Comparison of ENCODE assay signal across 15 mouse cellular contexts in genomic region chr2:10366284-10366683, GRCm38 (mm10). TPM values are rescaled to one million over a fixed set of nuclear protein-coding genes. Genes with fewer than 3 reads are reported as not detected.
DNase-seq lines count a peak whose midpoint lies in the region; ATAC-seq and TF ChIP-seq lines count a peak whose summit lies in the region.
"Had no signal": no experiment of that assay in that cellular context is flagged by ENCODE, and none has a peak within 500 bp of the region (broad histone marks: within the 10 kb centered on the region; RNA-seq: fewer than 3 reads in every experiment).

No protein-coding gene starts in this region.

- dilution Hi-C loops in CH12.LX (cut with MboI; ENCODE audit: extremely low pct_ligation_motif_present, extremely low pct_unique_long_range_greater_than_20kb, low sequenced_read_pairs): no loop called here

- in situ Hi-C loops in CH12.LX (cut with MboI; ENCODE audit: low pct_ligation_motif_present, low pct_unique_long_range_greater_than_20kb, low sequenced_read_pairs): no loop called here

- H3K4me1 ChIP-seq in forebrain, embryonic 14.5 days (ENCODE audit: control insufficient read depth, insufficient read depth, low read length): no peaks in the 10 kb centered on the region
- H3K4me1 ChIP-seq in forebrain, embryonic 13.5 days: no peaks in the 10 kb centered on the region
- no peaks in the 10 kb centered on the region; the same call in 1 of the 2 replicates for H3K4me1 ChIP-seq in liver, postnatal 0 days (ENCODE audit: insufficient read depth)
- no peaks in the 10 kb centered on the region for H3K4me1 ChIP-seq in CH12.LX (ENCODE audit: control insufficient read depth in 1 of 2, insufficient read depth in 2 of 2)
- H3K4me1 ChIP-seq: heart, embryonic 12.5 days; limb, embryonic 12.5 days; stomach, embryonic 15.5 days had no signal

- no peaks in the 10 kb centered on the region for H3K36me3 ChIP-seq in forebrain, embryonic 14.5 days (ENCODE audit: control insufficient read depth, insufficient read depth, low read length)
- H3K36me3 ChIP-seq in forebrain, embryonic 13.5 days (ENCODE audit: poor library complexity, severe bottlenecking): no peaks in the 10 kb centered on the region
- no peaks in the 10 kb centered on the region for H3K36me3 ChIP-seq in liver, postnatal 0 days (replicated peaks; ENCODE audit: insufficient read depth, low read length)
- no peaks in the 10 kb centered on the region for H3K36me3 ChIP-seq in CH12.LX (replicated peaks in 1 of 2; ENCODE audit: control insufficient read depth in 1 of 2, insufficient read depth in 1 of 2, low read length in 1 of 2)
- H3K36me3 ChIP-seq: forebrain, embryonic 15.5 days; heart, embryonic 12.5 days; kidney, embryonic 15.5 days; limb, embryonic 12.5 days; stomach, embryonic 15.5 days had no signal

- no peak overlapping the region for H3K4me3 ChIP-seq in forebrain, embryonic 14.5 days (ENCODE audit: low read depth, low read length)
- H3K4me3 ChIP-seq in forebrain, embryonic 13.5 days: no peak overlapping the region
- no peak overlapping the region for H3K4me3 ChIP-seq in liver, postnatal 0 days (ENCODE audit: low read depth, low read length)
- H3K4me3 ChIP-seq in CH12.LX (replicated peaks in 1 of 3; ENCODE audit: low read depth in 2 of 3, low read length in 2 of 3, poor library complexity in 1 of 3): no peak overlapping the region
- H3K4me3 ChIP-seq: forebrain, embryonic 15.5 days; heart, embryonic 12.5 days; kidney, embryonic 15.5 days; limb, embryonic 12.5 days; stomach, embryonic 15.5 days had no signal

- WGBS in forebrain, embryonic 14.5 days: 20% methylated on average over 2 of the region's 2 CpGs
- WGBS in forebrain, embryonic 13.5 days: 29% methylated on average over 2 of the region's 2 CpGs
- 10% methylated on average over 2 of the region's 2 CpGs for WGBS in liver, postnatal 0 days (ENCODE audit: insufficient replicate concordance)

- H3K9ac ChIP-seq in forebrain, embryonic 14.5 days (ENCODE audit: low read length): no peak overlapping the region
- no peak overlapping the region for H3K9ac ChIP-seq in forebrain, embryonic 13.5 days
- H3K9ac ChIP-seq in liver, postnatal 0 days (replicated peaks): no peak overlapping the region
- no peak overlapping the region for H3K9ac ChIP-seq in CH12.LX (ENCODE audit: insufficient read depth, low read depth)
- H3K9ac ChIP-seq: forebrain, embryonic 15.5 days; heart, embryonic 12.5 days; kidney, embryonic 15.5 days; limb, embryonic 12.5 days; stomach, embryonic 15.5 days had no signal

- no peak for TF ChIP-seq EP300 in liver, postnatal 0 days (IDR thresholded peaks at IDR 0.05; ENCODE audit: low read depth)
- TF ChIP-seq EP300 in CH12.LX (IDR thresholded peaks at IDR 0.05; ENCODE audit: low read length): no peak

- peak; percentile 40 for TF ChIP-seq RAD21 in CH12.LX (IDR thresholded peaks at IDR 0.05; ENCODE audit: low read depth, low read length)

- no peak for TF ChIP-seq POLR2A in CH12.LX (IDR thresholded peaks at IDR 0.05; ENCODE audit: low read depth, low read length)

- no peaks in the 10 kb centered on the region for H3K79me2 ChIP-seq in CH12.LX (replicated peaks; ENCODE audit: control insufficient read depth, extremely low read depth, insufficient read depth, poor library complexity, severe bottlenecking)

- peak; percentile 53 for TF ChIP-seq CTCF in liver, postnatal 0 days (IDR thresholded peaks at IDR 0.05; ENCODE audit: low read depth)
- peak in 1 of 2 experiments; percentile 42; a peak in 2 of 4 replicates for TF ChIP-seq CTCF in CH12.LX (conservative IDR thresholded peaks at IDR 0.05 in 1 of 2, IDR thresholded peaks at IDR 0.05 in 1 of 2; ENCODE audit: low read depth in 2 of 2, low read length in 2 of 2)

- peaks cover 41% of the 10 kb centered on the region for H3K27me3 ChIP-seq in forebrain, embryonic 14.5 days (replicated peaks; ENCODE audit: control insufficient read depth, insufficient read depth, low read length)
- peaks cover 52% of the 10 kb centered on the region for H3K27me3 ChIP-seq in forebrain, embryonic 13.5 days
- peaks cover 27% of the 10 kb centered on the region for H3K27me3 ChIP-seq in liver, postnatal 0 days (ENCODE audit: insufficient read depth, low read length)
- H3K27me3 ChIP-seq in CH12.LX (replicated peaks): no peaks in the 10 kb centered on the region

- H3K27ac ChIP-seq in forebrain, embryonic 14.5 days (ENCODE audit: low read depth, low read length): no peak overlapping the region
- no peak overlapping the region for H3K27ac ChIP-seq in forebrain, embryonic 13.5 days
- no peak overlapping the region for H3K27ac ChIP-seq in liver, postnatal 0 days (ENCODE audit: low read depth)
- no peak overlapping the region for H3K27ac ChIP-seq in CH12.LX (ENCODE audit: insufficient read depth, low read depth)
- H3K27ac ChIP-seq: forebrain, embryonic 15.5 days; kidney, embryonic 15.5 days; limb, embryonic 12.5 days; stomach, embryonic 15.5 days had no signal

- no peak overlapping the region for H3K4me2 ChIP-seq in forebrain, embryonic 14.5 days (ENCODE audit: low read length)
- H3K4me2 ChIP-seq in forebrain, embryonic 13.5 days: no peak overlapping the region
- no peak overlapping the region for H3K4me2 ChIP-seq in liver, postnatal 0 days (ENCODE audit: low read depth, low read length)
- no peak overlapping the region for H3K4me2 ChIP-seq in CH12.LX (ENCODE audit: insufficient read depth, low read depth, poor library complexity, severe bottlenecking)
- H3K4me2 ChIP-seq: forebrain, embryonic 15.5 days; heart, embryonic 12.5 days; kidney, embryonic 15.5 days; limb, embryonic 12.5 days; stomach, embryonic 15.5 days had no signal

- peak; percentile 65 for DNase-seq in forebrain, embryonic 14.5 days (ENCODE audit: low spot score)
- no peak for DNase-seq in liver, postnatal 0 days
- DNase-seq in liver (no peak), CH12.LX (ENCODE audit: extremely low read depth) (no peak)
- DNase-seq in B cell, adult 2 months: no peak
- DNase-seq in layer of hippocampus, postnatal 25 days (ENCODE audit: extremely low spot score in 1 of 2, low spot score in 1 of 2): no peak
- DNase-seq: adrenal gland, postnatal 14 days; right cerebral cortex, adult 18-20 months had no signal

- ATAC-seq in forebrain, embryonic 14.5 days: no peak
- no peak for ATAC-seq in forebrain, embryonic 13.5 days
- peak; percentile 85 for ATAC-seq in liver, postnatal 0 days
- ATAC-seq in inflammation-experienced regulatory T-cells, adult 6 months: peak; percentile 69
- ATAC-seq: forebrain, embryonic 15.5 days had no signal

- no peaks in the 10 kb centered on the region for H3K9me3 ChIP-seq in forebrain, embryonic 14.5 days (replicated peaks; ENCODE audit: control insufficient read depth, low read length)
- H3K9me3 ChIP-seq in forebrain, embryonic 13.5 days (replicated peaks): no peaks in the 10 kb centered on the region
- H3K9me3 ChIP-seq in liver, postnatal 0 days (ENCODE audit: low read length): no peaks in the 10 kb centered on the region
- H3K9me3 ChIP-seq in CH12.LX (replicated peaks; ENCODE audit: low read length): no peaks in the 10 kb centered on the region
- H3K9me3 ChIP-seq: forebrain, embryonic 15.5 days; heart, embryonic 12.5 days; kidney, embryonic 15.5 days; limb, embryonic 12.5 days; stomach, embryonic 15.5 days had no signal

TF ChIP-seq in CH12.LX, 34 proteins besides CTCF, POLR2A, EP300 and RAD21:
- no peak for TF ChIP-seq RCOR1 (conservative IDR thresholded peaks at IDR 0.05; ENCODE audit: low read depth, low read length)
- TF ChIP-seq USF2 (conservative IDR thresholded peaks at IDR 0.05; ENCODE audit: low read depth, low read length): no peak
- TF ChIP-seq PAX5 (IDR thresholded peaks at IDR 0.05; ENCODE audit: low read length): no peak
- TF ChIP-seq UBTF (IDR thresholded peaks at IDR 0.05; ENCODE audit: low read depth, low read length): no peak
- TF ChIP-seq GABPA (IDR thresholded peaks at IDR 0.05; ENCODE audit: insufficient replicate concordance, low read depth, low read length): no peak
- TF ChIP-seq SMC3 (IDR thresholded peaks at IDR 0.05; ENCODE audit: low read depth, low read length): no peak; the same call in 1 of the 2 replicates
- no peak for TF ChIP-seq CHD1 (IDR thresholded peaks at IDR 0.05; ENCODE audit: low read depth, low read length)
- no peak for TF ChIP-seq MXI1 (IDR thresholded peaks at IDR 0.05; ENCODE audit: low read depth, low read length)
- no peak for TF ChIP-seq MYC (IDR thresholded peaks at IDR 0.05; ENCODE audit: low read depth, low read length)
- no peak for TF ChIP-seq MAX (IDR thresholded peaks at IDR 0.05; ENCODE audit: low read length)

RNA-seq across cellular contexts. Expression of gene Sfmbt2, which starts 4.0 kb away (rescaled TPM):
- 1.8 and 2.2 TPM in 2 replicates for polyA plus RNA-seq in forebrain, embryonic 14.5 days (2014; fragmentation: Nextera tagmentation; extraction: Ambion mirVana)
- 1.8 and 2.4 TPM in 2 replicates for polyA plus RNA-seq in forebrain, embryonic 13.5 days (2015; fragmentation: Nextera tagmentation; extraction: Ambion mirVana)
- 0.25 and 0.39 TPM in 2 replicates for polyA plus RNA-seq in liver, postnatal 0 days (2015; fragmentation: Nextera tagmentation; extraction: Ambion mirVana)
- total RNA-seq in CH12.LX (2012; rRNA removed) (not detected in 2 replicates), CH12.LX (2014; rRNA removed) (not detected in 2 replicates)
- not detected in 2 replicates for polyA plus RNA-seq in CH12.LX (2012; ENCODE audit: insufficient read length, low read depth)
- polyA plus RNA-seq in inflammation-experienced regulatory T-cells, adult 6 months (2017; shearing (Covaris generic)): 1 to 10 TPM; 1.2 to 2.9 (median 2.7) TPM
- 1 to 10 TPM; 3.1 to 5.2 TPM for total RNA-seq in layer of hippocampus, postnatal 25 days (2021)

Comparison
In these comparisons a context has a peak if more than half of its experiments do, and no peak if none do; other contexts are left out.
1. ATAC-seq: peak in liver, postnatal 0 days (single experiment) and inflammation-experienced regulatory T-cells, adult 6 months (single experiment); none in forebrain, embryonic 14.5 days (single experiment) and forebrain, embryonic 13.5 days (single experiment).